Mouse (Mus musculus) cerebellum, adult 11-12 months (tissue): ENCODE data around the gene Scaper.

Experiments used
- DNase-seq: peaks from one replicate; pipeline ENCODE4 v3.0.0; 2022

Gene Scaper

DNA sequence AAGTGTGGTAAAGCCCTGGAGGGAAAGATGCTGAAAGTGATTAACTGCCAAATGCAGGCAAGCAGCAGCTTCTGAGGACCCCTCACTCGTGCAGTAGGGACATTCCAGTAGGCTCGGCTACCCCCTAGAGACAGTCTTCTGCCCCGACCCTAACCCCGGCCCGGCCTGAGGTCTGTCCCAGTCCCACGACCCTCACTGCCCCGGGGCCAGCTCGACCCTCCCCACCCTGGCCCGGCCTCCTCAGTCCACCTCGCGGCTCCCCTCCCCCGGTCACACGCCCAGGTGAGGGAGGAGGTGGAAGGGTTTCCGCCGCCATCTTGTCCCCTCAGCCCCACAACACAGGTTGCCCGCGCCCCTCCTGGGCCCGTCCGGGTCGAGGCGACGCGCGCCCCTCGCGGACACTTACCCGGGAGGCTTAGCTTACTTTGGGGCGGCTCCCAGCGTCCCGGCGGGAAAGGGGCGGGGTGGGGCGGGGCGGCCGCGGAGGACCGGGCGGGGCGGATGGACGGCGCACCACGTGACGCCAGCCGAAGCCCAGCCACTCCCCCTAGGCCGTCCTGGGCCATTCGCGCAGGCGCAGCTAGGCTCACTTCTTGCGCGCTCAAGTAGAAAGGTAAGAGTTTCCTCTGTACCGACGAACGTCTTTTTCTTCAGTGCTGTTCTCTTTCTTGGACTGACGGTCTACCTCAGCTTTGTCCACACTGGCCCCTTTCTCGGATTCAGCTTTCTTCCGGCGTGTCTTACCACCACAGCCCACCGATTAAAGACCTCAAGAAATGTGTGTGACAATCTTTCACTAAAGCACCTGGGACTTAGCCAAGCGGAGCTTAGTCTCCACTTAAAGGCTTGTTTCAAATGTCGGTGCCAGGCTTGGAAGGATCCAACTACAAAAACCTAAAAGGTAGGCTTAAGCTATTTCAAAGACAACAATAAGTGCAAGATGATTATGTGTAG, at the start of gene Scaper:
Gene Scaper, minus strand, starts transcription at position 456 of the 954 bp plus-strand sequence.
- peak; percentile 86 for DNase-seq

DNA sequence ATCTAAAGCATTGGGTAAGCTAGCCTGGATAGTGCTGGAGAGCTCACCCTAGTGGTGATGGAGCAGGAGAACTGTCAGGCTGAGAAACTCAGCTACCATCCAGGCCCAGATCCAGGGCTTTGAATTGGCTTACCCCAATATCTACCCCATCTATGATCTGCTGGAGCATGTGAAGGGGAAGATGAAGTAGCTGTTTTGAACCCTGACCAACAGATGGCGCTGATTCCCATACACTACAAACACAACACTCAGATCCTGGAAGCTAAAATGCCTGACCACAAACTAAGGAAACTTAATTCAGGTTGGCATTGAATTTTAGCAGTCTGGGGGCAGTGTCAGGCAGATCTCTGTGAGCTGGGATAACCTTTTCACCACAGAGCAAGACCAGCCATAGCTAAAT, 8.9 kb upstream of the Scaper start:
- no peak for DNase-seq

DNA sequence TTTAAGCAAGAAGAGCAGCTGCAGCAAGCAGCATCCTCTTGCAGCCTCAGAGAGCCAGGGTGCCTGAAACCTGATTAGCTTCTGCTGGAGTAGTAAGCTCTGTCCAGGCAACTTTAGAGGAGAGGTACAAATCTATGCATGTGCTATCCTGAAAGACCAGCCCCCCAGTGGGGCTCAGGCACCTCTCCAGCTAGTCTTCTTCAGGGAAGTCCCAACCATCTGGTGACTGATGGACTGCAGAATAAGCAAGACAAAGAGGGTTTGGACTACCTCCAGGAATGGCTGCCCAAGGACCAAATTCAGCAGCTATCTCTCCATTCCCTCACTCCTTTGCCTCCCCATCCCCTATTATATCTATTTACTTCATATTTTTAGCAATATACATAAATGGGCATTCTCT, 3.4 kb upstream of the Scaper start:
- DNase-seq = peak; percentile 35

DNA sequence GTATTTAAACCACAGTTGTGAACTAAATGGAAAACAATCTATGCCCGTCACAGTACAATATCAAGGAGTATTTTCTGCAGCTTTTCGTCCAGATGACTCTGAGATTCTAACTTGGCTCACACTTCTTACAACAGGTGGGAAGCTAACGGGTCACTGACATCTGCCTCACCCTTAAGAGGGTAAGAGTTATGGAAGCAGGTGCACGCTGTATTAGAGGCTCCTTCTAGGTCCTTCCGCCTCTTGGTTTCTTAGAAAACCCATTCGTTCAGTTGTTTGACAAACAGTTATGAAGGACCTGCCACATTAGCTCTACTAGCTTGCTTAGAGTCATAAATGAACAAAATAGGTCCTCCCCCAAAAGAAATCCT, 683 bp upstream of the Scaper start:
- no peak for DNase-seq

DNA sequence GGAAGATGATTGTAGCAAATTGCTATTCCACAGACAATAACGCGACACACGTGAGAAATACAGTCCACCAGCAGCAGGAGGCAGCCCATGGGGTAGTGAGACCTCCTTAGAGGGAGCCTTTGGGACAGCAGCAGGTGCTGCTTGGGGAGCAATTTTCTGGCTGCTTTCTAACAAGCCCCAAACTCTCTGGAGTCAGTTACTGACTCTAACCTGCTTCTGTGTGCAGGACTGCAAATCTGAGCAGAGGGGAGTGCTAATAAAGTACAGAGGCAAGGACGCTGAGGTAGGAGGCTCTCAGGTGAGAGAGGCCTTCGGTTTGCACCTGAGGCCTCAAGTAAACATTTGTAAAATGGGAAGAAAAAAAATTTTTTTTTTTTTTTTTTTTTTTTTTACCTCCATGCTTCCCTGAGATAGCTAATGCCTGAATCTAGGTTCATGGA, 675 bp downstream of the Scaper start:
- DNase-seq = peak; percentile 12

DNA sequence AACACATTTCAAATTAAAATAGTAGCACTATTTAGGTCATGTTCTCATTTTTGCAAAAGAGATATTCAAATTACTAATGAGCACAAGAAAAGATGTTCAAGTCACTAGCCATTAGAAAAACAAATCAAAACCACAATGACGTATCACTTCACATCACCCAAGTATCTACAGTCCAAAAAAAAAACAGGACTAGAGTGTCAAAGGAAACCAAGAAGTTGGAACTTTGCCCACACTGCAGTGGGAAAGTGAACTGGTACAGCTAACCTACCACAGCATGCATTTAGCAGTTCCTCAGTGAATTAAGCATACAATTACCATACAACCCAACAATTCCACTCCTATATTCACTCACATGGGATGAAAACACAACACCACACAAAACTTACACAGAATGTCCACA, 5.4 kb downstream of the Scaper start:
- DNase-seq = no peak

DNA sequence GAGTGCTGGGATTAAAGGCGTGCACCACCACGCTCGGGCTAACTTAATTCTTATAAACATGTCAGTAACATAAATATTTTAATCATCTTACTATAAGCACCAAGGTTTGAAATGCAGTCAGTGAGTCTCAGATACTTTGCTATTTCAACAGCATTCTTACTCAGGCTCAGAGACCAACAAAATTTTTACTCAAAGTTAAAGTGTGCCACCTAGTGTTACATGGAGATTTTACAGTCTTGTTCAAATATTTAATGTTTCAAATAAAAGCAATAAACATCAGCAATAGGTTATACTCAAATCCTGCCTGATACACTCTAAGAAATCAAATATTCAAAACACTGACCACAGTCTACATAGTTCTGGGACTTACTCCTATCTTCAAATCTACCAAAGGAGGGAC, 19.3 kb downstream of the Scaper start:
- DNase-seq = no peak

DNA sequence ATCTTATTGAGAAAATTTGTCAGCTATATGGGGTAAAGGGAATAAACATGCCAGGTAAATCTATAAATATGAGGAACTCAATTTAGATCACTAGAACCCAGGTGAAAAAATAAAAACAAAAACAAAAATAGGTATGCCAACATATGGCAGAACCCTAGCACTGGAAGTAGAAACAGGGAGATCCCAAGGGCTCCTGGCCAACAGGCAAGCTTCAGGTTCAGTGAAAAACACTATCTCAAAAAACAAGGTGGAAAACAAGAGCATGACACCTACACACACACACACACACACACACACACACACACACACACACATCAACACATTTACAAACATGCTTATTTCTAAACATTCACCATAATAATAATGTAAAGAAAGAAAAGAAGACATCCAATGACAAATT, 21.2 kb downstream of the Scaper start:
- DNase-seq = no peak

DNA sequence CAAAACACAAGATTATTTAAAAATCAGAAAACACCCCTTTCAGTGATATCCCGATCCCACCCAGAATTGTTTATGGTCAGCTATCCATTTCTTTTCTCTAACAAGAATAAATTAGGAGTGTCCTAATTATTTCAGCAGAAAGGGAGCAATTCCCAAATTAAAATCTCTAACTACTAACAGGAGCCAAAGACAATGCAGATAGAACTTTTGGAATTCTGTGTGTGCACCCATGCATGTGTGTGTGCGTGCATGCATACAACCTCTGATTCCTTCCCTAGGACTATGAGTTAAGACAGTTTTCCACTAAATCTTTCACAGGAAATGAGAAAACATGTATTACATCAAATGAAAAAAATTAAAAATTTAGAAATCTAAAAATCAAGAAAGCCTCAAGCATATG, 26.4 kb downstream of the Scaper start:
- no peak for DNase-seq

DNA sequence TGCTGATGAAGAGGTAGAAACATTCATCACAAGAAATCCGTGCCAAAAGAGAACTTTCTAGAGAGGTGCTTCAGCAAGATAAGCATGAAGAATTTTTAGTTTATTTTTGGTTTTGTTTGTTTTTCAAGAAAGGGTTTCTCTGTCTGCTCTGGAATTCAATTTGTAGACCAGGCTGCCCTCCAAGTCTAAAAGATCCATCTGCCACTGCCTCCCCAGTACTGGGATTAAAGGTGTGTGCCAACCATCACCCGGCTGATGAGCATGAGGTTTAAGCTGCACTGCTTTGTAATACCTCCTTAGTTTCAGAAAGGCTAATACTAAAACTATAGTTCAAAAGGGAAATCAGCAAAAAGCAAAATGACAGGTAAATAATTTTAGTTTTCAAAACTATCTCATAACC, 35.0 kb downstream of the Scaper start:
- DNase-seq = peak; percentile 57

DNA sequence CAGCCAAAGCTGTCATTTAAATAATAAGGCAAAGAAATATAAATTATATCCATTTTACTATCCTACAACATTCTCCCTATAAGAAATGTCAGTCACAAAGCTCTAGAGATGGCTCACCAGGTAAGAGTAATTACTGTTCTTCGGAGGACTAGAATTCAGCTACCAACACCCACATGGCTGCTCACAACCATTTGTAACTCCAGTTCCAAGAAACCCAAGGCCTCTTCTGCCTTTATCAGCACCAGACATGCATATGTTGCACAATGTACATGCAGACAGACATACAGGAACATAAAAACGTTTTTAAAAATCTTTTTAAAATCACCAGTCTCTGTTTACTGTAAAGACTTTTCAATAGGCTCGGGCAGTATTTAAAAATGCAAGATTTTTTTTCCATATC, 36.3 kb downstream of the Scaper start:
- no peak for DNase-seq

DNA sequence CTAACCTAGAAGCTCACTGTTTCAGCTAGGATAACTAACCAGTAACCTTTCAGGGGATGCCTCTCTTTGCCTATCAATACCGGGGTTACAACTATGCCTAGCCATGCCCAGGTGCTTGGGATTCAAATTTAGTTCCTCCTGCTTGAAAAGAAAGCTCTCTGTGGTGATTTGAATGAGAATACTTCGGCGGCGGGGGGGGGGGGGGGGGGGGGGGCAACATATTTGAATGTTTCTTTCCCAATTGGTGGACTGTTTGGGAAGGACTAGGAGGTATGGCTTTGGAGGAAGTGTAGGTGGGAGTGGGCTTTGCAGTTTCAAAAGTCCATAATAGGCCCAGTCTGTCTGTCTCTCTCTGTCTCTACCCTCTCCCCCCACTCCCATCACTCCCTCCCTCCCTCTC, 37.4 kb downstream of the Scaper start:
- DNase-seq = no peak

DNA sequence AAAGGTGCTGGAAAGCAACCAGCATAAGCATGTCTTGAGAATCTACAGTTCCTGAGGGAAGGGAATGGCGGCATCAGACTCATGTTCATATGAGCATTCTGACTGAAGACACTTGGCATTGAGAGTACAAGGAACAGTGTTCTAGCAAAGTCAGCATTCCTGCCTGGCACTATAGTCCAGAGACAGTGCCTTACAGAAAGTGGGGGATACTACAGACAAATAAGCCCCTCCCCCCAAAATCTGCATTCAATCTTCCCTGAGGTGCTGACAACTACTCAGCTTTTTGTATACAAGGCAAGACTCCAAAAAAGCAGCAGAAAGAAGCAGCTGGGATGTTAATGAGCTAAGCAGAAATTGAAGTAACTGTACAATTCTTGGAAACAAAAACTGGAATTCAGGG, 59.9 kb downstream of the Scaper start:
- no peak for DNase-seq

DNA sequence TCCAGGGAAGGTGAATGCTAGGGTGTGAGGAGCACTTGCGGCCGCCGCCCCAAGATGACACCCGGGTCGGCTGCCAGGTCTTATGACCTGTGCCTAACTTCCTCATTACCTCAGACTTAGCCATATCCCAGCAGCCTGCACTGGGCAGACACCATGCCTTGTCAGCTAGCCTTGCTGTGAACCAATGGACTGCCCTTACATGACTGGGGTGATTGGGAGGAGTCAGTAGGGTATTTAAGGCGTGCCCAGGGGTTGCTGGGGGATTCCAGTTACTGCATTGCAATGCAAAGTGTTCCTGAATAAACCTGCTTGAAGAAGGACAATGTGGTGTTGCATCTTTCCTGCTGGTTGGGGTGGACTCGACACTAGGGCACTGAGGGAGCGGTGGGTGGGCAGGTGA, 148.5 kb downstream of the Scaper start:
- no peak for DNase-seq

DNA sequence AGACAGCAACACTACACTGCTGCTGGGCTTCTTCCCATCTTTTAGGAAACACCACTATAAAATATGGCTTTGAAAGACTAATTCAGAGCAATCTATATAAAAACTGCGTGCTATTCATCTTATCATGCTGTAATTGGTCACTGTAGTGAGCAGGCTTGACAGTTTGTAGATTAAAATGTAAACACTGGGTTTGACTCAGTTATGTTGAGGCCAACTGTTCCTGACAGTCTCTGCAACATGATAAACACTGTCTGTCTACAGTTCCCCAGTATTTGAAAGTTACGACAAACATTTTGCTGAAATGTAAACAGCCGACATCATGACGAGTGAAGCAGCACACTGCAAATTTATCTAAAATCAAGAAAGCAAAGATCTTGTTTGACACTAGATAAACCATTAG, 225.9 kb downstream of the Scaper start:
- no peak for DNase-seq

DNA sequence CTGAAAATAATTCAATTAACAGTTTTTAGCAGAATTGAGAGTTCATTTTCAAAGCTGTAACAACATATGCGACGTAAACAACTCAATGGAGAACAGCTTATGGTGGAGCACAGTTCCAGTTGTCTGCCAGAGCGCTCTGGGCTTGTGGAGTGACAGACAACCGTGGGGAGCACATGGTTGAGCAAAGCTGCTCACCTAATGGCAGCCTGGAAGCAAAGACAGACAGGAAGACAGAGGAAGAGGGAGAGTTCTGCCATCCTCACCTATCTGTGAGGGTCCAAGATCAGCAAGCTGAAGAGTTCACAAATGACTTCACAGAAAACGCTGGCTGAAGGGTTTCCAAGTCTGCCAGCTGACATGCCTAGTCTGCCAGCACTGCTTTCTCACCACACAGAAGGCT, 227.4 kb downstream of the Scaper start:
- no peak for DNase-seq

DNA sequence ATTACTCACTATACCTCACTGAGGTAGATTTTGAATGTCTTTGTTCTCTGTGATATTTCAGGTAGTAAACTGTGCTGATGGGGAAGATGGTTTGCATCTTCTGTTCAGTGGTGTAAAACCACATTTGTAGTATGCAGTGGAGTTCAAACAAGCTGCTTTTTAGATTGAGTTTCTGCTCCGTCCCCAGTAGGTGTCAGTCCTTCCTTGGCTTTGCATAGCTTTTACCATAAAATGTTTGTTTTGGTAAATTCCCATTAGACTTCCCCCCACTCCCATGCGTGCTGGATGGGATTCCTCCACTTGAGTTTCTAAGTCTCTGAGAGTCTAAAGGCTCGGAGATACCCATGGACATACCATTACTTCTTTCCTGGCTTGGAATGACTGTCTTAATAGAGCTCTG, 231.3 kb downstream of the Scaper start:
- DNase-seq = no peak

DNA sequence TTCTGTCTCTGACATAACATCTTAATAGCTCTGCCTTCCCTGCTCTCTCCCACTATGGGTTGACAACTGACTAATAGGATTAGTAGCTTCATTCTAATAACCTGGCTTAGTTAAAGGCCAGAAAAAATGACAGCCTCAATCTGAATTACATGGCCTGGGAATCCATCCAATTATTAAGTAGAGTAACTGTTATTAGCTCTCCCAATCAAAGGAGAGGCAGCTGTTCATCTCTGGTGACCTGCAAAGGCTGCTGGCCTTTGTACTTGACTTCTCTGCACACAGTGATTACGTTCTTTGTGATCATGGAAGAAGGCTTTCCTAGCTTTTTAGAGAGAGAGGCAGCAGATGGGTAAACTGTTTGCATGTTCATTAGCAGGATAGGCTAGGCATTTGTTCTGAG, 242.6 kb downstream of the Scaper start:
- no peak for DNase-seq

DNA sequence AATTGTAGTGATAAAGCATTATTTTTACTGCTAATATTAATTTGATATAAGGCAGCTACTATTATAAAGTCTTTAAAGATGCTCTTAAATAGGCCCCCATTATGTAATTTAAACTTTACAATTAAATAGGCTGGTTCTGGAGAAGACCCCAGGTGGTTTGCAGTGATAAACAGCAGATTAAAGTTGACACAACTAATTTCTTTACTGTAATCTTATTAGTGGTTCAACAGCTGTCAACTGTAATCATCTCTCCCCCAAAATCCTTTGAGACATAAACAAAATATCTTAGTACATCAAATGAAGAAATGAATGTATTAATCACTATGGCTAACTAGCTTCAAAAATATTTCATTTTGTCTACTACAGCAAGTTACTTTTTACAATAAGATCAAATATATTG, 260.8 kb downstream of the Scaper start:
- DNase-seq = no peak

DNA sequence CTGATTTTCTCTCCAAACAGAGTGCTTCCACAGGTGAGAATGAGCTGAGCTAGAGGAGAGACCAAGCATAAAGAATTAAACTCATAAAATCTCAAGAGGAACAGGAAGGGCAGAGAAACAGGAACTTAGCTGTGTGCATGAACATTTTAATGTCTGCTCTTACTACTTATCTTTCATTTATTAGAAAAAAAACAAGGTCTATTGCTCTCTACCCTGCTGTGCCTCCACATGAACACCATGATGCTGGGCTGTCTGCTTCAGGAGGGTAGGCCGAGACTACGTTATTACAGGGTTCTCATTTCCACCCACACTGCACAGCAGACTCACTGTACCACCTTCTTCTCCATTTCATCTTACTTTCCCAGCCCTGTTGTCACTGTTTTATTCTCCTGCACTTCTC, 291.5 kb downstream of the Scaper start:
- no peak for DNase-seq

DNA sequence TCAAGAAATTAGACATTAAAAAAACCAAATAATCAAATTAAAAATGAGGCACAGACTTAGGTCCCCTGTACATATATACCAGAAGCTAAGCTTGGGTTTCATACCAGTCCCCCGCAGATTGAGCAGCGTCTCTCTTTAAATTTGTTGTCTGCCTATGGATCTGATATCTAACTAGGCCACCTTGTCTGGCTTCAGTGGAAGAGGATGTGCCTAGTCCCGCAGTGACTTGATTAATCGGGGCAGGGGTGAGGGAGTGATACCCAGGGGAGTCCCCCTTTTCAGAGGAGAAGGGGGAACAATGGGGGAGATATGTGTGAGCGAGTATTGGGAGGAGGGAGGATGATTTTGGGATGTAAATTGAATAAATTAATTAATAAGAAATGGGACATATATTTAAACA, 310.9 kb downstream of the Scaper start:
- DNase-seq = no peak

DNA sequence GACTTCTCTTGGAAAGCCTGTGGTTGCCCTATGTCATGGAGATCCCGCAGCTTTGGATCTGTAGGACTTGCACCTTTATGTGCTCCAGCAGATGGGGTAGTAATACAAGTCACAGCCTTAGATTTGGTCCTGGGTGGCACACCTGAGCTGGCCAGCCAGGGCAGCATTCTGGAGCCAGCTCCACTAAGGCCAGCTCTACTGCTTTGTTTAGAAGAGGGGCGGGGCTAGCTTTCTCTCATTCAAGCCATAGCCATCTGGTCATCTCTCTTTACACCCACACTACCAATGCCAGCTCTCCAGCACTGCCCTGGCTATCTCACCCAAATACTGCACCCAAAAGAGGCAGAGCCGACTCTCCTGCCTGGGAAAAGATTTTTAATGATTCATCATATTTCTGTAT, 323.2 kb downstream of the Scaper start:
- peak; percentile 84 for DNase-seq

DNA sequence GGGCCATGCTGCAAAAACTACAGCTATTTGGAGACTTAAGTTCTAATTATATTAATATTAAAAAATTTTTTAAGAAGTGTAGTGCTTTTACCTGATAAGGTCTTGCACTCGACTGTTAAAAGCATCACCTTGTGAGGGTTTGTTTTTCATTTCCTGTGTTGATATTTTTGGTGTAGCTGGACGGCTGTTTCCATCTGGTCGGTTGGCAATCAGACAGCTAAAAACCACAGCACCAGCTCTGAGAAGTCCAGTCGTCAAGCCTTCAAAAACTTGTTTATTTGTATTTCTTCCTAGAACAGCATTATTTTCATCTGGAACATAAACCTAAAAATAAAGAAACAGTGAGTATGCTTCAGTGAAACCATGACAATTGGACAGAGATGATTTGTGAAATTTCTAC, 328.2 kb downstream of the Scaper start:
- DNase-seq = no peak

DNA sequence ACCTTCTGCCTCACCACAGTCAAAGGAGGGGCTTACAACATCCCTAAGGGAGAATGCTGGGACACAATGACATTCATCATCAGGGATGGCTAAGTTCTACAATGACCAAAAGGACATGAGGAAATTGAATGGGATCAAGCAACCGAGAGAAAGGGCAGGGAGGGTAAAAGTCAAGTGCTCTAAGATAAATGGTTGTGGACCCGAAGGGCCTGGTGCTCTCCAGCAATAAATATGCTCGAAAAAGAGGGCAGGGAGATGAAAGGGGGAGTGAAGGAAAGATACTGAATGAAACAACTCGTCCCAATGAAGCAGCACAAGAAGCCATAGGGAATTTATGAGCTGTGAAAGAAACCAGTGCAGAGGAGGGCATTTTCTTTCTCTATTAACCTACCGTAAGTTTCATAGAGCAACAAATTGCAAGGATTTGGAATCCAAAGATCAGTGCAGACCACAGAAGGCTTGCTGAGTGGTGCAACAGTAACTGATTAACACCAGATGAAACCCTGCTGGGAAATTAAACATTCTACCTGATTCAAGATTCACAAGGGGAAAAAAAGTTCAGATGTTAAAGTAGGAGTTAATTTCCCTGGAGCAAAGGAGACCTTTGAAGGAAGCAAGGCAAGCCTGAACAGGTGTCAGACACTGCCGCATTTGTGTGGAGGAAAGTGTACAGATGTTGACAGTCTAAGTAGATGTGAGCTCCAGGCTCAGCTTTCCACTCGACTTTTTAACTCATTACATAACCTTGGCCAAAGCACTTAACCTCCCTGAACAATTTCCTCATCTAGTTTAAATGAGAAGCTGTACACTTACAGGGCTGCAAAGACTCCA, 329.0 kb downstream of the Scaper start:
- no peak for DNase-seq
